10 mouse cellular contexts compared by ENCODE assay signal in genomic region chr6:91080033-91080432, GRCm38 (mm10). TPM values are rescaled to one million over a fixed set of nuclear protein-coding genes. Genes with fewer than 3 reads are reported as not detected.
DNase-seq lines count a peak whose midpoint lies in the region; TF ChIP-seq lines count a peak whose summit lies in the region.
"Had no signal": no experiment of that assay in that cellular context is flagged by ENCODE, and none has a peak within 500 bp of the region (broad histone marks: within the 10 kb centered on the region; RNA-seq: fewer than 3 reads in every experiment).

No protein-coding gene starts in this region.

- no peaks in the 10 kb centered on the region for H3K4me1 ChIP-seq in E14TG2a.4 (replicated peaks; ENCODE audit: low read depth, low read length)
- H3K4me1 ChIP-seq: lung, embryonic 15.5 days had no signal

- H3K4me3 ChIP-seq in layer of hippocampus, adult 2 months, result no peak overlapping the region
- H3K4me3 ChIP-seq in E14TG2a.4 (replicated peaks; ENCODE audit: low read length), result no peak overlapping the region
- H3K4me3 ChIP-seq: lung, embryonic 15.5 days had no signal

- no peaks in the 10 kb centered on the region for H3K9me3 ChIP-seq in E14TG2a.4 (ENCODE audit: low read length)
- H3K9me3 ChIP-seq: lung, embryonic 15.5 days had no signal

- DNase-seq in embryo, embryonic 10 days (ENCODE audit: low spot score), result peak; percentile 44
- DNase-seq in embryo, embryonic 9.5 days (ENCODE audit: extremely low spot score), result no peak
- DNase-seq in layer of hippocampus, adult 2 months (ENCODE audit: low spot score in 2 of 2), result no peak
- DNase-seq in layer of hippocampus, postnatal 14 days (ENCODE audit: low spot score in 2 of 2), result no peak
- peak; percentile 54 for DNase-seq in embryo, embryonic 11 days
- DNase-seq in layer of hippocampus, adult 8-10 months (ENCODE audit: low spot score in 2 of 2), result no peak
- DNase-seq in testis, postnatal 14 days (ENCODE audit: low spot score), result no peak
- DNase-seq: cerebellum, adult 18-20 months had no signal

- H3K36me3 ChIP-seq in E14TG2a.4 (ENCODE audit: insufficient read depth, low read length), result peaks cover 71% of the 10 kb centered on the region

- TF ChIP-seq CTCF in layer of hippocampus, adult 2 months (conservative IDR thresholded peaks at IDR 0.05), result peak; percentile 49
- TF ChIP-seq CTCF in E14TG2a.4 (conservative IDR thresholded peaks at IDR 0.05; ENCODE audit: low read length), result peak; percentile 3; the same call in 1 of the 2 replicates

- no peaks in the 10 kb centered on the region for H3K27me3 ChIP-seq in E14TG2a.4 (ENCODE audit: insufficient read depth, low read length)
- H3K27me3 ChIP-seq: lung, embryonic 15.5 days had no signal

- H3K27ac ChIP-seq in layer of hippocampus, adult 2 months, result no peak overlapping the region
- H3K27ac ChIP-seq: lung, embryonic 15.5 days had no signal

RNA-seq across cellular contexts. Expression of gene Nup210, which starts 36.6 kb away (rescaled TPM):
- total RNA-seq in layer of hippocampus, adult 2 months (2021), result 10 to 100 TPM; 19.9 to 22.3 TPM
- 10 to 100 TPM; 26.2 to 30.0 TPM for total RNA-seq in layer of hippocampus, postnatal 14 days (2021)
- 10 to 100 TPM; 17.1 to 30.9 (median 20.7) TPM for total RNA-seq in layer of hippocampus, adult 8-10 months (2022)

Comparison
In these comparisons a context has a peak if more than half of its experiments do, and no peak if none do; other contexts are left out.
1. DNase-seq: peak in embryo, embryonic 10 days (single experiment) and embryo, embryonic 11 days (single experiment); none in embryo, embryonic 9.5 days (single experiment), layer of hippocampus, adult 2 months (0 of 2), layer of hippocampus, postnatal 14 days (0 of 2), layer of hippocampus, adult 8-10 months (0 of 2) and testis, postnatal 14 days (single experiment).